Mouse (Mus musculus) lung, postnatal 36 days (tissue): ENCODE results near the gene B4galnt3.

ENCODE experiments used
- DNase-seq: peaks from one replicate; pipeline ENCODE4 v3.0.0; 2022; ENCODE audit warnings: mixed read lengths

Gene B4galnt3

DNA sequence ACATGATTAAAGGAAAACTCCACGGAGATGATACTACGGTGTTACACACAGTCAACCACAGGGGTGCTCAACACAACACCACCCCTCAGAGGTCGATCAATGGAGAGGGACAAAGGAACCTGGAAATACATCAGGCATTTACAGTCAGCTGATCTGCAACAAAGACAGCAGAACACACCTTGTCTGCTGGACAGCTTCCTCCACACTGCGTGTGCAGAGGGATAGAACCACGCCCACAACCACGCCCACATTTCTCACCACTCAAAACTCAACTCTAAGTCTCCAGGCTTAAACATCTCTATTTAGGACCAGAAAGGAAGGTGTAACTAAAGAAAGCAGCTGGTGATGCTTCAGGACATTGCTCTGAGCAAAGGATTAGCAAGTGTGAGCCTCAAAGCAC is 82.8 kb downstream of the B4galnt3 start:
- no peak for DNase-seq

- DNase-seq = no peak
Measured at GRCm38 (mm10) chr6:120206586-120206985, 87.8 kb downstream of the B4galnt3 start.

DNA sequence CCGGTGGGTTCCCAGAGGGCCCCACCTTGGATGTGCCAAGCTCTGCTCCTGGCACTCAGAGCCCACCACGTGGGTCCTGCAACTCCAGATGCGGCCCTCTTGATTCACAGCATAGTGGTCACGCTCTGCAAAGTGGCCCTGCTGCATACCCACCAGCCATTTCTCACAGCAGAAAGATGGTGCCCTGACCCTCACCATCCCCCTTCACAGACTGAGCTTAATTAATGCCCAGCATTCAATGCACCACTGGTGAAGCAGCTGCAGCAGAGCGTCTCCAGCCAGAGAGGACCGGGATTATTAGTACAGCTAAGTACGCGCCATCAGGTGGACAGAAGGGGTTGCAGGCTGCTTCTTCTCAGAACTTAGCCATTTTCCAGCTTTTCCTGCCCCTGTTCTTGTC is 92.0 kb downstream of the B4galnt3 start:
- no peak for DNase-seq

DNA sequence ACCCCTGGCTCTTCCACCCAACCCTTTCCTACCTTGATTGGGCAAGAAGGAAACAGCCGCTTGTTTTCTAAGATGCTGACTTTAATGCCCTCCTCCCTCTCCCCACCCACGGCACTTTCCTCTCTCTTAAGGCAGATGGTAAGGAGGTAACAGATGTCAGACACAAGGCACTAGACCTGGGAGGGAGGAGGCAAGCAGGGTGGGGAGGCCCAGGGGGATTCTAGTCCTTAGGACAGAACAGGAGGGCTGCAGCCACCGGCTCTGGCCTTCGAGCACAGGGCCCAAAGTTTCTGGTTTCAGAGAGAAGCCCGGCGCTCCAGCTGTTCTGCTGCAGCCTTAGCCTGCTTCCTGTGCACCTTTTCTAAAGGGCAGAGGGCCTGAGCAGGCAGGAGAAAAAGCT is 92.4 kb downstream of the B4galnt3 start:
- DNase-seq = no peak

- no peak for DNase-seq
Measured at GRCm38 (mm10) chr6:120199638-120200394, 94.5 kb downstream of the B4galnt3 start.

DNA sequence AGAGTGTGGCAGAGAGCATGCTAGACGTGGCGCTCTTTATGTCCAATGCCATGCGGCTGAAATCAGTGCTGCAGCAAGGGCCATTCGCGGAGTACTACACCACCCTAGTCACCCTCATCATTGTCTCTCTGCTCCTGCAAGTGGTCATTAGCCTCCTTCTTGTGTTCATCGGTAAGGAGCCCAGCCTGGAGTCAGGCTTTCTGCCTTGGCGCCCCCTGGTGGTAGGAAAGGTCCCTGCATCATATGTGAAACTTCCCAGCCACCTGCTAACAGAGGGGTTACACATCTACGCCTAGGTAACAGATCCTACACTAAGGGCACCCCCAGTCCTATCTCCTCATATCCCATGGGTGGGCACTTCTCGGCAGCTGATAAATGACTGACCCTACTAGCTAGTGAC is 96.4 kb downstream of the B4galnt3 start:
- DNase-seq = peak; percentile 84

DNA sequence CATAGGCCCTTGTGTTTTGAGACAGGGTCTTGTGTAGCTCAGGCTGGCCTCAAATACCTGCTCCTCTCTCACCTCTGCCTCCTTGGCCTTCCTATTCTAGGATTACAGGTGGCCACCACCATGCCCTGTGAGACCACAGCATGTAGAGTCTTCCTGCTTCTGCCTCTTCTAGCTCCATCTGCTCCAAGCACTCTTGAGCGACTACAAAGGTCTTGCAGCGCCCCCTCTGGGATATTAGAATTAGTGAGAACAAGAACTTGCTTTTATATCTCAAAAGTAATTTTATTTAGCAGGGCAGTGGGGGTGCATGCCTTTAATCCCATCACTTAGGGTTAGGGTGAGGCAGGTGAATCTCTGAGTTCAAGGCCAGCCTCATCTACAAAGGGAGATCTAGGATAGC is 97.5 kb downstream of the B4galnt3 start:
- DNase-seq = peak; percentile 79

- peak; percentile 85 for DNase-seq
Measured at GRCm38 (mm10) chr6:120194963-120195362, 99.4 kb downstream of the B4galnt3 start.

DNA sequence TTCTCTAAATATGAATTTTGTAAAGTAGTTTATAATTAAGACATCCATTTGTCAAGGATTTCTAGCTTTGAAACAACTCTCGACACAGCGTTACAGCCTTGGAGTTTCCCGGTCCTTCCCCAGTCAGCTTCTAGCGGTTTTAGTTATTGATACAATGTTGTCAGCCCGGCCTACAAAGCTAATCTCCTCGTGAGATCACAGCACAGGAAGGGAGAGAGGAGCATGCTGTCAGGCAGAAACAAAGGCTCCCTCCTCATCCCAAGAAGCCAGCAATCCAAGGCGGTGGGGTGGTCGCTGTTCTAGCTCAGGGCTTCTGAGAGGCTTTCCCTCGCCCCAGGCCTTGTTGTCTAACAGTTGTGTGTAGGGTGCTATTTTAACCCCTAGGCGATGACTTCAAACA is 100.1 kb downstream of the B4galnt3 start:
- DNase-seq = no peak

GRCm38 (mm10) chr6:120193793-120194192 is 100.6 kb downstream of the B4galnt3 start:
- no peak for DNase-seq

- peak; percentile 96 for DNase-seq
Measured at GRCm38 (mm10) chr6:120193174-120193573, 101.2 kb downstream of the B4galnt3 start.

GRCm38 (mm10) chr6:120192211-120192870 is 102.0 kb downstream of the B4galnt3 start:
- DNase-seq = peak; percentile 85

GRCm38 (mm10) chr6:120191396-120192170 is 102.8 kb downstream of the B4galnt3 start:
- no peak for DNase-seq

GRCm38 (mm10) chr6:120190912-120191311 is 103.4 kb downstream of the B4galnt3 start:
- DNase-seq = no peak

DNA sequence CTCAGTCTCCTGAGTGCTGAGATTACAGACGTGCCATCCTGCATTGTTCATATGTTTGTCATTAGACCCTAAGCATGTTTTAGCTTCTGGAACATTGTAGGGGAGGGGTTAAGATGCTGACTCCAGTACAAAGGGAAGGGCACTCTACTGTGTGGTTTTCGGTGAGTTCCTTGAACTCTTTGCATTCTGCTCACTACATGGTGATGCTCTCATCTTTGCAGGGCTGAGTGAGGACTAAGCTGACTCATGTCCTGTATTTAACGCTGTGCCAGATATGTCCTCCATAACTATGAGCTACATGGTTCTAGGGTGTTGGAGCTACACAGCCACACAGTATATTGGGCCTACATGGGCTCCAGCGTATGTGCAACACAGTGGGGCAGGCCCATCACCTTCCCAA is 104.0 kb downstream of the B4galnt3 start:
- DNase-seq = no peak

GRCm38 (mm10) chr6:120189287-120189686 is 105.1 kb downstream of the B4galnt3 start:
- no peak for DNase-seq

DNA sequence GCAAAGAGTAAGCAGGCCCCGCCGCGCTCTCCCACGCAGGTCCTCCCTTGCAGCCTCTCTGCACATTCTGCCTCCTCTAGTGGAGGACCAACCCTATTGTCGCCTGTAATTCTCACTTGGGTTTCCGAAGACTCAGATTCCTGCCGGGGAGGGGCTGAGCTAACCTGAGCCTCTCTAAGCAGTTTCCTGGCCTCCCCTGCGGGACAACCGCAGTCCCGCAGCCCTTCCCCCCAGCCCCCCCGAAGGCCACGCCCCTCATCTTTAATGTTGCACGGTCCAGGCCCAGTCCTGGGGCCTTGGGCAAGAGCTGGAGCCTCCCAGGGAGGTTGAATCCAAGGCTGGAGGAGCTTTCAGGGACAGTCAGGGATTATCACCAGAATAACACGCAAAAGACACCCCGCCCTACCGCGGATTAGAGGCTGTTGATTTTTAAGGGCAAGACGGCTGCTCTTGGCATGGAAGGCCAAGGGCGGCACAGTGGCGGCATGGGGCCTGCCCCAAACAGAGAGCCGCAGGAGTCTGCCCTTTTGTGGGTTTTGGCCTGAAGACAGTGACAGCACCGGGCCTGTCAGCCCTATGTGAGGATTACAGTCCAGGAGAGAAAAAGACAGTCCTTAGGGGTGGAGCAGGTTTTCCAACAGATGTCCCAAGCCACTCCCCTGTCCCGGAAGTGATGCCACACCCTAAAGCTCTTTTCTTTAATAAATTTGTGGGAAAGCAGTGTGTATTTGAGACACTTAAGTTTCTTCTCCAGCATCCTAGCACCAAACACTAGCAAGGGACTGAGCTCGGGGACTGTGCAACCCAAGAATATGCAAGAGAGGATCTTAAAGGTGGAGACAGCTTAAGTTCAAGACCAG is 105.8 kb downstream of the B4galnt3 start:
- DNase-seq = peak; percentile 61

GRCm38 (mm10) chr6:120187587-120188176 is 106.7 kb downstream of the B4galnt3 start:
- peak; percentile 77 for DNase-seq

- no peak for DNase-seq
Measured at GRCm38 (mm10) chr6:120186594-120186993, 107.8 kb downstream of the B4galnt3 start.

GRCm38 (mm10) chr6:120185756-120186155 is 108.6 kb downstream of the B4galnt3 start:
- no peak for DNase-seq

DNA sequence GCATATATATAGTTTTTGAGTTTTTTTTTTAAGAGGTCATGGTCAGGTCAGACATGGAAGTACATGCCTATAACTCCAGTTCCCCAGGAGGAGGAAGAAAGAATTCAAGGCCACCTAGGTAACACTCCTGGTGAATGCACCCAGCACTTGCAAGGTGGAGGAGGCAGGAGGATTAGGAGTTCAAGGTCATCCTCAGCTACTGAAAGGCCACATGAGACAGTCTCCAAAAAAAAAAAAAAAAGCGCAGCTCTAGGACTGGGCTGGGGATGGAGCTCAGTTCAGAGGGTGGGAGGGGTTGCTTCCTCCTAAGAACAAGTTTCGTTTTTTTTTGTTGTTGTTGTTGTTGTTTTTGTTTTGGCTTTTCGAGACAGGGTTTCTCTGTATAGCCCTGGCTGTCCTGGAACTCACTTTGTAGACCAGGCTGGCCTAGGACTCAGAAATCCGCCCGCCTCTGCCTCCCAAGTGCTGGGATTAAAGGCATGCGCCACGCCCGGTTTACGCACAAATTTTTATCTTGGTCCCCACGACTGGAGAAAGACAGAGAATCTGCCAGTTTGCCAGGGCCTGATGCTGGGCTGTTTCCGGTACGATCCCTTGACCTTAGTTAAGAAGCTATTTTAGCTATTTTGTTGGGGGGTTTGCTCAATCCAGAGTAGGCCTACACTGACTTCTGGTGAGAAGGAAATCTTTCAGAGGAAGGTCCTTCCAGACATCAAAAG is 109.2 kb downstream of the B4galnt3 start:
- no peak for DNase-seq

DNA sequence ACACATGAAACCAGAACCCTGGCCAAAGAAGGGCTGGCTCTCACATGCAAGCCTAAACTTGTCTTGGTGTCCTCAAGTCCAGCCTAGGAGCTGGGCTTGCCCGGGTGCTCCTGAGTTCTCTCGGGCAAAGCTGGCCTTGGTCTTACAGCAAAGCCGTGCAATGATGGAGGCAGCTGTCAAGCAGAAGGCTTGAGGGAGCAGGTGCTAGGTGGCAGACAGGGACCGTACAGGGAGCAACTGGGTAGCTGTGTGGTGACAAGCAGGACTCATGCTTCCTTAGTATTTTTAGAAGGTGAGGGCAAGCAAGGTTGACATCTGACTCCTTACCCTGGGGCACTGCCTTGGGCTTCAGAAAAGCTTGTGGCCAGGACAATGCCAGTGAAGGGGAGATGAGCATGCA is 110.6 kb downstream of the B4galnt3 start:
- no peak for DNase-seq
